10 mouse cellular contexts compared by ENCODE assay signal in genomic region chr14:19858808-19859776, GRCm38 (mm10). TPM values are rescaled to one million over a fixed set of nuclear protein-coding genes. Genes with fewer than 3 reads are reported as not detected.
DNase-seq lines count a peak whose midpoint lies in the region; ATAC-seq lines count a peak whose summit lies in the region.
"Had no signal": no experiment of that assay in that cellular context is flagged by ENCODE, and none has a peak within 500 bp of the region (broad histone marks: within the 10 kb centered on the region; RNA-seq: fewer than 3 reads in every experiment).

No protein-coding gene starts in this region.

- H3K9me3 ChIP-seq in kidney, embryonic 16.5 days (ENCODE audit: low read length), result peaks cover 3% of the 10 kb centered on the region; the same call in 1 of the 2 replicates
- H3K9me3 ChIP-seq: embryonic facial prominence, embryonic 12.5 days; limb, embryonic 13.5 days had no signal

- no peak for ATAC-seq in kidney, embryonic 16.5 days (ENCODE audit: low FRiP score, low TSS enrichment)

- H3K27me3 ChIP-seq in kidney, embryonic 16.5 days (ENCODE audit: insufficient read depth, low read length), result no peaks in the 10 kb centered on the region
- H3K27me3 ChIP-seq: embryonic facial prominence, embryonic 12.5 days; limb, embryonic 13.5 days had no signal

- WGBS in kidney, embryonic 16.5 days, result 44% methylated on average over 7 of the region's 8 CpGs

- no peak overlapping the region for H3K9ac ChIP-seq in kidney, embryonic 16.5 days (replicated peaks; ENCODE audit: low read length)
- H3K9ac ChIP-seq: embryonic facial prominence, embryonic 12.5 days; limb, embryonic 13.5 days had no signal

- H3K4me3 ChIP-seq in kidney, embryonic 16.5 days (ENCODE audit: low read length), result no peak overlapping the region
- H3K4me3 ChIP-seq: embryonic facial prominence, embryonic 12.5 days; limb, embryonic 13.5 days had no signal

- no peak overlapping the region for H3K27ac ChIP-seq in kidney, embryonic 16.5 days (ENCODE audit: low read length)
- H3K27ac ChIP-seq: embryonic facial prominence, embryonic 12.5 days; limb, embryonic 13.5 days had no signal

- peaks cover 2% of the 10 kb centered on the region; the same call in 1 of the 2 replicates for H3K4me1 ChIP-seq in kidney, embryonic 16.5 days (ENCODE audit: insufficient read depth, low read length)
- H3K4me1 ChIP-seq: embryonic facial prominence, embryonic 12.5 days; limb, embryonic 13.5 days had no signal

- peak overlapping the region; percentile 27; the same call in 1 of the 2 replicates for H3K4me2 ChIP-seq in kidney, embryonic 16.5 days (replicated peaks; ENCODE audit: low read depth, low read length)
- H3K4me2 ChIP-seq: embryonic facial prominence, embryonic 12.5 days; limb, embryonic 13.5 days had no signal

- H3K36me3 ChIP-seq in kidney, embryonic 16.5 days (ENCODE audit: insufficient read depth, low read length), result no peaks in the 10 kb centered on the region
- H3K36me3 ChIP-seq: embryonic facial prominence, embryonic 12.5 days; limb, embryonic 13.5 days had no signal

- no peak for DNase-seq in kidney, adult 8-10 months
- peak; percentile 18 for DNase-seq in NIH3T3 (ENCODE audit: low read depth)
- peak; percentile 54 to 77 for DNase-seq in cerebellum, postnatal 10 days
- peak; percentile 33 to 52 for DNase-seq in layer of hippocampus, postnatal 14 days (ENCODE audit: low spot score in 2 of 2)
- DNase-seq in yolk sac, embryonic 10.5 days (ENCODE audit: low spot score), result no peak
- no peak for DNase-seq in thymus, postnatal 10 days (ENCODE audit: low spot score in 2 of 2)
- no peak for DNase-seq in thymus, postnatal 0 days (ENCODE audit: low spot score)

RNA-seq across cellular contexts. Expression of gene Rtraf, which starts 35.5 kb away (rescaled TPM):
- polyA plus RNA-seq in kidney, embryonic 16.5 days (2015; fragmentation: Nextera tagmentation; extraction: Ambion mirVana), result 193 and 195 TPM in 2 replicates
- 10 to 100 TPM; 55.6 to 59.1 TPM for total RNA-seq in layer of hippocampus, postnatal 14 days (2021)
- polyA plus RNA-seq in thymus, postnatal 0 days (2015; fragmentation: Nextera tagmentation; extraction: Ambion mirVana), result 206 and 214 TPM in 2 replicates

Comparison
In these comparisons a context has a peak if more than half of its experiments do, and no peak if none do; other contexts are left out.
1. DNase-seq: peak in NIH3T3 (single experiment), cerebellum, postnatal 10 days (2 of 2) and layer of hippocampus, postnatal 14 days (2 of 2); none in kidney, adult 8-10 months (0 of 2), yolk sac, embryonic 10.5 days (single experiment), thymus, postnatal 10 days (0 of 2) and thymus, postnatal 0 days (single experiment).